Mouse (Mus musculus) liver (tissue): ENCODE results near the gene Dock9.
"Not testable (repeated sequence)": the region's sequence is repeated elsewhere in the genome, so short reads cannot be mapped to it uniquely, and the experiment has no call there.

Source experiments
- DNase-seq: peaks from one replicate; pipeline ENCODE4 v3.0.0-alpha.2; 2020; ENCODE audit warnings: mixed read lengths

Gene Dock9

GRCm38 (mm10) chr14:121697143-121697680 lies 100.4 kb downstream of the Dock9 start:
- no peak for DNase-seq

DNA sequence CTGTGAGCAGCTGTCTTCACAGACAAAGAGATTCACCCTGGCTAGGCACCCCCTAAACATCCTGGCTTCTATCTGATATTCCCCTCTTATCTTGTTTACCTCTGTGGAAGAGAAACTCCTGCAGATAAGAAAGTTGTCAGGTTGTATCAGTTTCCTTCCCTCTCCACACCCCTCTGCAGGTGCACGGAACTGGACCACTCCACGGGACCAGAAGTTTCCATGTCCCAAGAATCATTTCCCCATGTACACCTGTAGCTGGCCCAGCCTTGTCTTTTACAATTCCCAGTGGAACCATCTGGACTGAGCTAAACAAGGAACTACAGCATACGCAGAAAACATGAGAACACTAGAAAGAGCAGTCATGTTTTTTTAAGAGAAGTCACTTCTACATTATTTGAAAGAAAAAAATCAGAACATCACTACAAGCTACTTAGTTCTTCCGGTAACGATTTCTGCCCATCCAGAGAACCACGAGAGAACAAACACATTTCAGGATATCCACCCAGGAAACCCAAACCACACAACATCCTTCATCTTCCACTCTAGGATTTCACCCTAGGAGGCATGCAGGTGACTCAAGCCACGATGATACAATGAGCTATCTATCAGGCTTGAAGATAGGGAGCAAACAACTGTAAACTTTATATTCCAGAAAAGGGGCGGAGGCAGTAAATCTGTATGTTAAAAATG lies 101.1 kb downstream of the Dock9 start:
- no peak for DNase-seq

DNA sequence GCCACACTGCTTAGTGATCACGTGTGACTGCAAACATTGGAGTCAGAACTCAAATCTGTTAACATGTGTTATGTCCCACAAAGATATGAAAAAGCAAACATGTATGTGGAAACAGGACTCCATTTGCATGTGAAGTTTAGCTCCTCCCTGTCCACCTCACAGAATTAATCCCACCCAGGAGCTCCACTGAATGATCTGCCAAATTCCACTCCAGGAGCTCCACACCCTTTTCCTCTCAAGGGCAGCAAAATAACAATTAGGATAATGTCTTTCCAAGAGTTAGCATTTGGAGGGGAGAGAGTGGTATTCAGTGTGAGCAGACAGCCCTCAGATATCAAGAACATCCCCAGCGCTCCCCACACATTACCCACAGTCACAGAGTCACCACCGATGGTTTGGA lies 102.9 kb downstream of the Dock9 start:
- no peak for DNase-seq

DNA sequence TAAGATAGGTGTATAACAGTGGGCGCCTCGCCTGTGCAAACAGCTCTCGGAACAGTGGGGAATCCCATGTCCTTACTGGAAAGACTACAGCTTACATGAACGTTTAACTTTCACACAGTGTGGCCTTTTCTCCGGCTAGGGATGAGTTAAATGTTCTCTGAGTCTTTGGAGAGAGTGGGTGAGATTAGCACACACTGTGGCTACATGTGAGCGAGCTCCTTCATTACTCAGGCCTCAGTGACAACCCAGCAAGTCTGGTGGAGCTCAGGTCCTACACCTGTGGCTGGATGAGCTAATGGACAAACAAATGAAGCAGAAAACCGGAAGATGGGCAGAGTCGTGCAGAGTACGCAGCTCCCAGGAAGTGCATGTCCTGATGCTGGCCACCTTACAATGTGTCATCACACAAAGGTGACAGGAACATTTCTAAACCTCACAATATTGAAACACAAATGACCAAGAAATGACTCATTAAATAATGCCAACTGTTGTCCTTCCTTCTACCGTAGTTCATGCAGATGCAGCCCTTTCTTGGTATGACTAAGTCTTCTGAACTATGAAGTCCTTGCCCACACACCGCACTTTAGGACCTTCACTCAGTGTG lies 103.5 kb downstream of the Dock9 start:
- DNase-seq: no peak

GRCm38 (mm10) chr14:121689649-121690048 lies 108.0 kb downstream of the Dock9 start:
- DNase-seq: not testable (repeated sequence)

DNA sequence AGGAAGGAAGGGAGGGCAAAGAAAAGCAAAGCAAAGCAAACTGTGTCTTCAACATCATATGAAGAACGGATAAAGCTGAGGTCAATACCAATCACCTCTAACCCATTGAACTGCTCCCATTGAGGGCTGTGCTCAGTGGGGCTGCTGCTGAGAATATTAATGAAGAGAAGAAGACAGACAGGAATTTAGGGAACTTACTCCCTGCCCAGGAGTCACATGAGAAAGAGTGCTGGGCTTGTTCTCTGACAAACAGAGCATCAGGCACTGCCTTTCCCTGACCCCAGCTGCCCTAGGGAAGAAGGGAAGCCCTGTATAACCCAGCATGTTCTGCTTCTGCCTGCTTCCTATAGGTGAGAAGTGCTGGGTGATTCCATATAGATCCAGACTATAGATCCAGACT lies 109.5 kb downstream of the Dock9 start:
- DNase-seq: no peak

DNA sequence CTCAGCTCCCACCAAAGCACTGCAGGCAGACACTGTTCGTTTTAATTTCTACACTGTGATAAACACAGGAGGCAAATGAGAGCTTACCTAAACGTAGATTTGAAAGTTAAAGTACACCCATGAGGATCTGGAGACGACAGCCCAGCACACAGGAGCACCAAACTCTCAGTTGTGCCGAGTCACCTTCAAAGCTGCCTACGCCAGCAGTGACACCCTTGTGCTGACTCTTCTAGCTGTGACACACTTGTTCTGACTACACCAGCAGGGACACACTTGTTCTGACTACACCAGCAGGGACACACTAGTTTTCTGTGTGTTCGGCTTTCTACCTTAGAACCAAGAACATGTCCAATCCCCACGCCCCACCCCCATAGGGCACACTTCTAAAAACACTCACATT lies 110.4 kb downstream of the Dock9 start:
- DNase-seq: no peak

DNA sequence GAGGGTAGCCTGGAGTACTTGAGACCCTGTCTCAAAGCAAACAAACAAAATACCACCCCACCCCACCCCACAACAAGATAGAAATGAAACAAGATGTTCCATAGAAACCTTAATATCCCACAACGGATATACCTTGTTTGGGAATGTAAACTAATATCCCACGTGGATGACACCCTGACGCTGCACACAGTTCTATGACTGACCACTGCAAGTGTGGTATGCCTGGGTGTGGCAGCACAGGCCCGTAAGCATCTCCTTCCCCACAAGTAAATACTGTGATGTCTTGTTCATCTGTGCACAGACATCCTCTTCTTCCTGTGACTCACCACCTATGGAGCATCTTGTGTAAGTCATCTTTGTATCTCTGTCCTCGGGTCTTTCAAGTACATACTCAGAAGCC lies 118.7 kb downstream of the Dock9 start:
- no peak for DNase-seq

- no peak for DNase-seq
Measured at GRCm38 (mm10) chr14:121678445-121678844, 119.2 kb downstream of the Dock9 start.

- no peak for DNase-seq
Measured at GRCm38 (mm10) chr14:121676596-121677330, 120.9 kb downstream of the Dock9 start.

- no peak for DNase-seq
Measured at GRCm38 (mm10) chr14:121676121-121676591, 121.5 kb downstream of the Dock9 start.

GRCm38 (mm10) chr14:121675579-121675978 lies 122.1 kb downstream of the Dock9 start:
- DNase-seq: peak; percentile 34

- no peak for DNase-seq
Measured at GRCm38 (mm10) chr14:121675146-121675545, 122.5 kb downstream of the Dock9 start.

GRCm38 (mm10) chr14:121670016-121670415 lies 127.6 kb downstream of the Dock9 start:
- no peak for DNase-seq

DNA sequence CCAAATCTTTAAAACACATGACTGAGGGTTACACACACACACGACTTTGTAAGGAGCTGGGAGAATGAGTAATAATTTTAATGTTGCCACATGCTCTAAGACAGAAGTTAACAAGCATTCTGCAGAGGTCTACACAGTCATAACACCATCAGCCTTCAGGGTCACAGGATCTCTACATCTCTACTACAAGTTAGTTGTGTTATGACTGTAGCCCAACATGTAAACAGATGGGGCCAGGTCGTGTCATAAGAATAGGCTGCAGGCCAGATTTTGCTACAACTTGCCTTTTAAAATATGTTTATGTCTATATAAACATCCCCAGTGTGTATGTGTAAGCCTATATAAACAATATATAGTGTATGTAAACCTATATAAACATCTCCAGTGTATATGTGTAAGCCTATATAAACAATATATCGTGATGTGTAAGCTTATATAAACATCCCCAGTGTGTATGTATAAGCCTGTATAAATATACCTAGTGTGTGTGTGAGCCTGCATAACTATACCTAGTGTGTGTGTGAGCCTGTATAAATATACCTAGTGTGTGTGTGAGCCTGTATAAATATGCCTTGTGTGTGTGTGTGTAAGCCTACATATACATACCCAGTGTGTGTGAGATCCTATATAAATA lies 130.9 kb downstream of the Dock9 start:
- DNase-seq: no peak

DNA sequence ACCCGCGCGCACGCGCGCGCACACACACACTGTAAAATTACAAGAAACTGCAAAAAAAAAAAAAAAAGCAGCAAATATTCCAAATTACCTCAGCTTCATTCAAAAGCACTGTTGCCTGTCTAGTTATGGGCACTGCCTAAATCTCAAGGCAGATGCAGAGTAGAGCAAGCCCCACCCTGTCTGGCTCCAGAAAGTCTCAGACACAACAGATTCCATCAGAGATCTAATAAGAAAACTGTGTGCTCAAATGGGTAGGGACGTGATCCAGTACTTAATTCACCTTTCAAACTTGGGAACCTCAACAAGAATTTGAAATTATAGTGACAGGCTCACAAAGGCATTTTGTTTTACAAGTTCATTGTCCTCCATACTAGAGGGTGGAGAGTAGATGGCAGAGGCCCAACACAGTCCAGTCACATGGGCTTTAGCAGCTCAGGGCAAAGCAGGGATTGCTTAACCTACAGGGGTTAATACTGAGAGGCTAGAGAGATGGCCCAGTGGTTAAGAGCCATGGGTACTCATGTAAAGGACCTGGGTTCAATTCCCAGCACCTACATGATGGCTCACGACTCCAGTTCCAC lies 131.9 kb downstream of the Dock9 start:
- no peak for DNase-seq

DNA sequence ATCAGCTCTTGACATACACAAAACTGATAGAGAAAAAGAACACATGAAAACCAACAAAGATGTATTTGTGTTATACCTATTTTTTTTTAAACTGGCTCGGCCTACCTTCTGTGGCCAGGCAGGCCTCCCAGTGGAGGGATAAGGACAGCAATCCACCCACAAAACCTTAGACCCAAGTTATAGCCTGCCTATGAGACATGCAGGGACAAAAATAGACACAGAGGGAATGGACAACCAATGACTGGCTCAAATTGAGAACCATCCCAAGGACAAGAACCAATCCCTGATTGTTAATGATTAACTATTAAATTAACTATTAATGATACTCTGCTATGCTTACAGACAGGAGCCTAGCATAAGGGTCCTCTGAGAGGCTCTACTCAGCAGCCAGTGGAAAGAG lies 133.7 kb downstream of the Dock9 start:
- no peak for DNase-seq

GRCm38 (mm10) chr14:121660918-121661317 lies 136.7 kb downstream of the Dock9 start:
- DNase-seq: no peak

- no peak for DNase-seq
Measured at GRCm38 (mm10) chr14:121660167-121660894, 137.3 kb downstream of the Dock9 start.

DNA sequence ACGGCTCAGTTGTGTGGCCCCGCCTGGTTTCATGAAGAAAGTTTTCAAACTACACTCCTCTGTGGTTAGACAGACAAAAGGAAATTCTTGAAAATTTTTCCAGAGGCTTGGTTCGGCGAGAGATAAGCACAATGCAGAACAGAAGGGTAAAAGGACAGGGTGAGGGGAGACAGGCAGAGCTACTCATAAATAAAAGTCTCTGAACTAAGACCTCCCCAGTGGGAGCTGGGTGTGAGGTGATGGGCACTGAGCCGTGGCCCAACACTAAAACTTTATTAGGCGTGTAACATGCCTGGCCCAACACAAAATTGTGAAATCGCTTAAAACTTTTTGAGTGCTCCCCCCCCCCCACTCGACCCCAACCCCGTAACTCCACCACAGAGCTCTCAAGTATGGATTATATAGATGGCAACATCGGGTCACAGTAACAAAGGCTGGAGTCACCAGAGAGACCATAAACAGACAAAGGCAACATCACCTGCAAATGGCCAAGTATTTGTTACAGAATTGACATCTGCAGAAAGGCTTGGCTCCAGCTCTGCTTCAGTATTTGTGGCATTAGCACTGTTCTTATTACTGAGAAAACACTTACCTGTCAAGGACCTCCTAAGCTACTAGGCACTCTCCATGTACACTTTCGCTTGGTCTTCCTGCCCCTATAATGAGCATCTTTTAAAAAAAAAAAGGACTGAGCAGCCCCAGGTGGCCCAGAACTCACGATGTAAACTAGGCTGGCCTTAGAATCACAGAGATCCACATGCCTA lies 138.4 kb downstream of the Dock9 start:
- no peak for DNase-seq

GRCm38 (mm10) chr14:121658537-121658936 lies 139.1 kb downstream of the Dock9 start:
- no peak for DNase-seq
